Mouse (Mus musculus): ENCODE data around the gene Tlk2.

Tlk2 gene

GRCm38 (mm10) chr11:105313633-105314014 lies 135.0 kb downstream of the Tlk2 start:
- DNase-seq (ENCODE audit: low spot score) = no peak

GRCm38 (mm10) chr11:105315296-105315695 lies 136.7 kb downstream of the Tlk2 start:
- DNase-seq (ENCODE audit: low spot score) = no peak

- no peak for DNase-seq (ENCODE audit: low spot score)
Observed at GRCm38 (mm10) chr11:105316121-105316520, 137.5 kb downstream of the Tlk2 start.

GRCm38 (mm10) chr11:105317769-105318168 lies 139.2 kb downstream of the Tlk2 start:
- no peak for DNase-seq (ENCODE audit: low spot score)

- no peak for DNase-seq (ENCODE audit: low spot score)
Observed at GRCm38 (mm10) chr11:105321090-105321489, 142.5 kb downstream of the Tlk2 start.

GRCm38 (mm10) chr11:105323530-105323929 lies 144.9 kb downstream of the Tlk2 start:
- DNase-seq (ENCODE audit: low spot score) = no peak

GRCm38 (mm10) chr11:105327101-105327500 lies 148.5 kb downstream of the Tlk2 start:
- no peak for DNase-seq (ENCODE audit: low spot score)

- no peak for DNase-seq (ENCODE audit: low spot score)
Observed at GRCm38 (mm10) chr11:105329962-105330361, 151.4 kb downstream of the Tlk2 start.

- no peak for DNase-seq (ENCODE audit: low spot score)
Observed at GRCm38 (mm10) chr11:105331129-105331528, 152.5 kb downstream of the Tlk2 start.

- no peak for DNase-seq (ENCODE audit: low spot score)
Observed at GRCm38 (mm10) chr11:105331732-105332131, 153.1 kb downstream of the Tlk2 start.

- peak; percentile 53 for DNase-seq (ENCODE audit: low spot score)
Observed at GRCm38 (mm10) chr11:105332468-105332867, 153.9 kb downstream of the Tlk2 start.

Measured in left cerebral cortex, adult 11 months (tissue).